Mouse (Mus musculus): ENCODE measurements around the gene Il22. TPM values are rescaled to one million over a fixed set of nuclear protein-coding genes. Genes with fewer than 3 reads are reported as not detected.

The Il22 gene
- polyA plus RNA-seq (2012; rRNA removed; ENCODE audit: low replicate concordance) = not detected in 2 replicates

DNA sequence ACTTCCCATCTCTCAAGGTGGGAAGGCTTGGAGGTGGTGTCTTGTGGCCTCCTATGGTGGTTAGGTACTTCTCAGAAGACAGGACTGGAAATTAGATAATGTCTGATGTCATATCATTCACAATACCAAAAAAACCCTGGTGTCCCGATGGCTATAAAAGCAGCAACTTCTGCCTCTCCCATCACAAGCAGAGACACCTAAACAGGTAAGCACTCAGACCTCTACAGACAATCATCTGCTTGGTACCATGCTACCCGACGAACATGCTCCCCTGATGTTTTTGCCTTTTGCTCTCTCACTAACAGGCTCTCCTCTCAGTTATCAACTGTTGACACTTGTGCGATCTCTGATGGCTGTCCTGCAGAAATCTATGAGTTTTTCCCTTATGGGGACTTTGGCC, at the start of gene Il22:
TSS of gene Il22 (plus strand) at position 301 of the 400 bp plus-strand sequence.

DNA sequence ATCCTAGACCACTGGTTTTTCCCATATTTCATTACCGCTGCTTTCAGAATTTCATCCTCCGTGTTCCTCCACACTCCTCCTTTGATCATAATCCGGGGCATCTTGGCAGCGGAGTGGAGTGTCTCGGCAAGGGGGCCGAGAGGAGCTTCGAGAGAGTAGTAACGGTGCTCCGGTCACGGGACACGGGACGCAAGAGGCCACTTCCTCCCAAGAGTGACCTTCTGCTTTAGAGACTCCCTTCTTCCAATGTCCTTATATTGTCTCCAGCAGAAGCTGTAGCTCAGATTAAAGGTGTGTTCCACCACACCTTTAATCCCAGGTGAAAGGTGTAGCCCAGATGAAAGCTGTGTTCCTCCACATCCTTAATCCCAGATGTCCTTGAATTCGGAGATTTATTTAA, 35.9 kb downstream of the Il22 start, which contains the start of gene Gm32717:
TSS of gene Gm32717 (minus strand) at position 101 of the 400 bp plus-strand sequence.

DNA sequence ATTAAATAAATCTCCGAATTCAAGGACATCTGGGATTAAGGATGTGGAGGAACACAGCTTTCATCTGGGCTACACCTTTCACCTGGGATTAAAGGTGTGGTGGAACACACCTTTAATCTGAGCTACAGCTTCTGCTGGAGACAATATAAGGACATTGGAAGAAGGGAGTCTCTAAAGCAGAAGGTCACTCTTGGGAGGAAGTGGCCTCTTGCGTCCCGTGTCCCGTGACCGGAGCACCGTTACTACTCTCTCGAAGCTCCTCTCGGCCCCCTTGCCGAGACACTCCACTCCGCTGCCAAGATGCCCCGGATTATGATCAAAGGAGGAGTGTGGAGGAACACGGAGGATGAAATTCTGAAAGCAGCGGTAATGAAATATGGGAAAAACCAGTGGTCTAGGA, 53.6 kb downstream of the Il22 start, which contains the start of gene Gm32802:
TSS of gene Gm32802 (plus strand) at position 301 of the 400 bp plus-strand sequence.

Other genes with a start within 250 kb of the Il22 start
- gene Mdm1, start 63.1 kb upstream of the Il22 start, polyA plus RNA-seq (2012; rRNA removed; ENCODE audit: low replicate concordance) = 1.9 and 3.2 TPM in 2 replicates
- gene Gm32717, start 35.8 kb downstream of the Il22 start, polyA plus RNA-seq (2012; rRNA removed; ENCODE audit: low replicate concordance) = not detected in 2 replicates
- gene Gm32802, start 53.7 kb downstream of the Il22 start, polyA plus RNA-seq (2012; rRNA removed; ENCODE audit: low replicate concordance) = not detected in 2 replicates
- gene Iltifb, start 90.1 kb downstream of the Il22 start, polyA plus RNA-seq (2012; rRNA removed; ENCODE audit: low replicate concordance) = not detected in 2 replicates
- gene Gm9040, start 122.0 kb downstream of the Il22 start, polyA plus RNA-seq (2012; rRNA removed; ENCODE audit: low replicate concordance) = not detected in 2 replicates
- gene Gm9044, start 127.5 kb downstream of the Il22 start, polyA plus RNA-seq (2012; rRNA removed; ENCODE audit: low replicate concordance) = not detected in 2 replicates
- gene Gm9045, start 132.9 kb downstream of the Il22 start, polyA plus RNA-seq (2012; rRNA removed; ENCODE audit: low replicate concordance) = 0.07 TPM in 1 of 2 replicates, not detected in the other
- not detected in 2 replicates for gene Gm9046, start 138.3 kb downstream of the Il22 start, polyA plus RNA-seq (2012; rRNA removed; ENCODE audit: low replicate concordance)
- gene Gm9048, start 143.7 kb downstream of the Il22 start, polyA plus RNA-seq (2012; rRNA removed; ENCODE audit: low replicate concordance) = not detected in 2 replicates
- 0.07 TPM in 1 of 2 replicates, not detected in the other for gene Gm9049, start 149.2 kb downstream of the Il22 start, polyA plus RNA-seq (2012; rRNA removed; ENCODE audit: low replicate concordance)
- 0.47 TPM in 1 of 2 replicates, not detected in the other for gene Ifng, start 236.1 kb downstream of the Il22 start, polyA plus RNA-seq (2012; rRNA removed; ENCODE audit: low replicate concordance)

Measured in mammary gland, adult 2 months (tissue).